Mouse (Mus musculus): Measurements from ENCODE around the gene Olfr750. TPM values are rescaled to one million over a fixed set of nuclear protein-coding genes. Genes with fewer than 3 reads are reported as not detected.
A peak's percentile ranks its signal among the peaks of the same experiment; 100 is the strongest.

Olfr750 gene
- total RNA-seq, 1 experiment, result not detected

- TF ChIP-seq ZC3H11A (IDR thresholded peaks at IDR 0.05; ENCODE audit: borderline replicate concordance, low read depth, low read length) (no peak), CHD2 (IDR thresholded peaks at IDR 0.05; ENCODE audit: low read depth, low read length) (no peak)
- no peak overlapping the region for H3K9ac ChIP-seq (ENCODE audit: insufficient read depth, low read depth, low read length, poor library complexity, severe bottlenecking)
- H3K4me3 ChIP-seq (ENCODE audit: insufficient read depth in 1 of 2, low read depth in 1 of 2, low read length in 2 of 2, poor library complexity in 1 of 2, severe bottlenecking in 1 of 2), result no peak overlapping the region
- no peaks in the 10 kb centered on the region for H3K9me3 ChIP-seq (ENCODE audit: control insufficient read depth, insufficient read depth, low read depth, low read length)
- no peak overlapping the region for H3K27ac ChIP-seq (ENCODE audit: insufficient read depth, low read depth, low read length, poor library complexity, severe bottlenecking)
- in situ Hi-C loops (cut with MboI; ENCODE audit: low sequenced_read_pairs in 2 of 2, unreplicated experiment in 2 of 2), result loop anchor here in 1 of 2 experiments (25.0 kb wide), 1 partner anchor 676 kb away; the partner anchor contains the start of gene Ang4
- no peak for DNase-seq (ENCODE audit: low read depth, low spot score)
- no peaks in the 10 kb centered on the region for H3K36me3 ChIP-seq (ENCODE audit: control insufficient read depth, insufficient read depth, low read length, poor library complexity, severe bottlenecking)
- peaks cover 0 to 2% of the 10 kb centered on the region in 2 experiments; a peak in 2 of 4 replicates for H3K4me1 ChIP-seq (ENCODE audit: control insufficient read depth in 2 of 2, insufficient read depth in 2 of 2, low read length in 2 of 2, poor library complexity in 1 of 2)
These were observed 11.7 kb upstream of the Olfr750 start for GRCm38 (mm10) chr14:51085911-51086310.

- no peak overlapping the region for H3K9ac ChIP-seq (ENCODE audit: insufficient read depth, low read depth, low read length, poor library complexity, severe bottlenecking)
- TF ChIP-seq ZC3H11A (IDR thresholded peaks at IDR 0.05; ENCODE audit: borderline replicate concordance, low read depth, low read length) (no peak), ZNF384 (IDR thresholded peaks at IDR 0.05; ENCODE audit: low read depth, low read length) (no peak), MAFK (IDR thresholded peaks at IDR 0.05; ENCODE audit: insufficient read depth, low read depth, low read length) (no peak), HCFC1 (IDR thresholded peaks at IDR 0.05; ENCODE audit: borderline replicate concordance, insufficient read depth, low read length) (no peak), CHD2 (IDR thresholded peaks at IDR 0.05; ENCODE audit: low read depth, low read length) (no peak)
- no peaks in the 10 kb centered on the region for H3K36me3 ChIP-seq (ENCODE audit: control insufficient read depth, insufficient read depth, low read length, poor library complexity, severe bottlenecking)
- in situ Hi-C loops (cut with MboI; ENCODE audit: low sequenced_read_pairs in 2 of 2, unreplicated experiment in 2 of 2), result loop anchor here in 1 of 2 experiments (25.0 kb wide), 1 partner anchor 677 kb away; the partner anchor contains the start of gene Ang4
- H3K4me3 ChIP-seq (ENCODE audit: insufficient read depth in 1 of 2, low read depth in 1 of 2, low read length in 2 of 2, poor library complexity in 1 of 2, severe bottlenecking in 1 of 2), result no peak overlapping the region
- no peak overlapping the region for H3K27ac ChIP-seq (ENCODE audit: insufficient read depth, low read depth, low read length, poor library complexity, severe bottlenecking)
- no peaks in the 10 kb centered on the region for H3K9me3 ChIP-seq (ENCODE audit: control insufficient read depth, insufficient read depth, low read depth, low read length)
- H3K4me1 ChIP-seq (ENCODE audit: control insufficient read depth in 2 of 2, insufficient read depth in 2 of 2, low read length in 2 of 2, poor library complexity in 1 of 2), result peaks cover 0 to 3% of the 10 kb centered on the region in 2 experiments; a peak in 2 of 4 replicates
- no peak for DNase-seq (ENCODE audit: low read depth, low spot score)
These were observed 10.9 kb upstream of the Olfr750 start for GRCm38 (mm10) chr14:51085086-51085485.

- Histone ChIP-seq H3K4me3 (ENCODE audit: insufficient read depth in 1 of 2, low read depth in 1 of 2, low read length in 2 of 2, poor library complexity in 1 of 2, severe bottlenecking in 1 of 2) (peak overlapping the region; percentile 11 to 81; a peak in 3 of 4 replicates), H3K36me3 (ENCODE audit: control insufficient read depth, insufficient read depth, low read length, poor library complexity, severe bottlenecking) (no peaks in the 10 kb centered on the region), H3K4me1 (ENCODE audit: control insufficient read depth in 2 of 2, insufficient read depth in 2 of 2, low read length in 2 of 2, poor library complexity in 1 of 2) (peaks cover 0 to 5% of the 10 kb centered on the region in 2 experiments; a peak in 2 of 4 replicates), H3K9ac (ENCODE audit: insufficient read depth, low read depth, low read length, poor library complexity, severe bottlenecking) (no peak overlapping the region), H3K9me3 (ENCODE audit: control insufficient read depth, insufficient read depth, low read depth, low read length) (no peaks in the 10 kb centered on the region), H3K27ac (ENCODE audit: insufficient read depth, low read depth, low read length, poor library complexity, severe bottlenecking) (no peak overlapping the region)
- no peak for TF ChIP-seq MAFK (IDR thresholded peaks at IDR 0.05; ENCODE audit: insufficient read depth, low read depth, low read length)
- no peak for TF ChIP-seq ZNF384 (IDR thresholded peaks at IDR 0.05; ENCODE audit: low read depth, low read length)
- no peak for TF ChIP-seq CHD2 (IDR thresholded peaks at IDR 0.05; ENCODE audit: low read depth, low read length)
- TF ChIP-seq HCFC1 (IDR thresholded peaks at IDR 0.05; ENCODE audit: borderline replicate concordance, insufficient read depth, low read length), result no peak
- TF ChIP-seq ZC3H11A (IDR thresholded peaks at IDR 0.05; ENCODE audit: borderline replicate concordance, low read depth, low read length), result no peak
- DNase-seq (ENCODE audit: low read depth, low spot score), result no peak
- in situ Hi-C loops (cut with MboI; ENCODE audit: low sequenced_read_pairs in 2 of 2, unreplicated experiment in 2 of 2), result loop anchor here in 1 of 2 experiments (25.0 kb wide), 1 partner anchor 678 kb away; the partner anchor contains the start of gene Ang4
These were observed 9.6 kb upstream of the Olfr750 start for GRCm38 (mm10) chr14:51083805-51084204.

GRCm38 (mm10) chr14:51082599-51083581 is 8.7 kb upstream of the Olfr750 start:
- H3K36me3 ChIP-seq (ENCODE audit: control insufficient read depth, insufficient read depth, low read length, poor library complexity, severe bottlenecking), result no peaks in the 10 kb centered on the region
- H3K4me1 ChIP-seq (ENCODE audit: control insufficient read depth in 2 of 2, insufficient read depth in 2 of 2, low read length in 2 of 2, poor library complexity in 1 of 2), result peaks cover 0 to 5% of the 10 kb centered on the region in 2 experiments; a peak in 2 of 4 replicates
- DNase-seq (ENCODE audit: low read depth, low spot score), result no peak
- no peaks in the 10 kb centered on the region for H3K9me3 ChIP-seq (ENCODE audit: control insufficient read depth, insufficient read depth, low read depth, low read length)
- no peak overlapping the region for H3K27ac ChIP-seq (ENCODE audit: insufficient read depth, low read depth, low read length, poor library complexity, severe bottlenecking)
- H3K9ac ChIP-seq (ENCODE audit: insufficient read depth, low read depth, low read length, poor library complexity, severe bottlenecking), result peak overlapping the region; percentile 68
- H3K4me3 ChIP-seq (ENCODE audit: insufficient read depth in 1 of 2, low read depth in 1 of 2, low read length in 2 of 2, poor library complexity in 1 of 2, severe bottlenecking in 1 of 2), result peak overlapping the region; percentile 74 to 81
- in situ Hi-C loops (cut with MboI; ENCODE audit: low sequenced_read_pairs in 2 of 2, unreplicated experiment in 2 of 2), result loop anchor here in 1 of 2 experiments (25.0 kb wide), 1 partner anchor 679 kb away; the partner anchor contains the start of gene Ang4
- TF ChIP-seq ZNF384 (IDR thresholded peaks at IDR 0.05; ENCODE audit: low read depth, low read length), result no peak
- peak; percentile 56 for TF ChIP-seq MAFK (IDR thresholded peaks at IDR 0.05; ENCODE audit: insufficient read depth, low read depth, low read length)
- no peak for TF ChIP-seq ZC3H11A (IDR thresholded peaks at IDR 0.05; ENCODE audit: borderline replicate concordance, low read depth, low read length)
- no peak for TF ChIP-seq HCFC1 (IDR thresholded peaks at IDR 0.05; ENCODE audit: borderline replicate concordance, insufficient read depth, low read length)
- TF ChIP-seq CHD2 (IDR thresholded peaks at IDR 0.05; ENCODE audit: low read depth, low read length), result no peak

All from ES-E14 (cell line).